Mouse (Mus musculus) lung, postnatal 0 days (tissue): ENCODE measurements around the gene Slc35e3. TPM values are rescaled to one million over a fixed set of nuclear protein-coding genes. Genes with fewer than 3 reads are reported as not detected.
"Not testable (repeated sequence)": the region's sequence is repeated elsewhere in the genome, so short reads cannot be mapped to it uniquely, and the experiment has no call there.

Source experiments
- ATAC-seq: fragments of 200-750 bp; cut with Nextera tagmentation; 2 replicates; pipeline ENCODE4 v1.8.0; 2017; ENCODE audit warnings: moderate library complexity
- DNase-seq: peaks from one replicate; pipeline ENCODE4 v3.0.0-alpha.2; 2016; ENCODE audit warnings: low spot score
- H3K27ac ChIP-seq: fragments of 300-500 bp; sonication (generic); 2 replicates; pipeline ENCODE4 v1.5.1; 2014; ENCODE audit warnings: antibody characterized with exemption, mild to moderate bottlenecking, low read length, mixed read lengths
- H3K27me3 ChIP-seq: fragments of 300-500 bp; sonication (generic); replicated peaks from 2 replicates; pipeline ENCODE4 v1.6.1; 2014; ENCODE audit warnings: low read length, mixed read lengths; ENCODE audit not compliant: insufficient read depth
- H3K36me3 ChIP-seq: fragments of 300-500 bp; sonication (generic); 2 replicates; pipeline ENCODE4 v1.6.1; 2014; ENCODE audit warnings: low read length, mixed read lengths; ENCODE audit not compliant: insufficient read depth
- H3K4me1 ChIP-seq: fragments of 300-500 bp; sonication (generic); 2 replicates; pipeline ENCODE4 v1.6.1; 2014; ENCODE audit warnings: antibody characterized with exemption, low read depth, low read length, mixed read lengths; ENCODE audit not compliant: insufficient read depth
- H3K4me2 ChIP-seq: fragments of 300-500 bp; sonication (generic); replicated peaks from 2 replicates; pipeline ENCODE4 v1.6.1; 2014; ENCODE audit warnings: low read depth, mild to moderate bottlenecking, low read length, moderate library complexity, mixed read lengths
- H3K4me3 ChIP-seq: fragments of 300-500 bp; sonication (generic); 2 replicates; pipeline ENCODE4 v1.5.1; 2014; ENCODE audit warnings: low read depth, low read length
- H3K9ac ChIP-seq: fragments of 300-500 bp; sonication (generic); replicated peaks from 2 replicates; pipeline ENCODE4 v1.6.1; 2014; ENCODE audit warnings: low read depth, mild to moderate bottlenecking
- H3K9me3 ChIP-seq: fragments of 300-500 bp; sonication (generic); 2 replicates; pipeline ENCODE4 v1.6.1; 2016; ENCODE audit warnings: low read length, mixed read lengths
- CTCF ChIP-seq: IDR thresholded peaks from 2 replicates; pipeline ENCODE4 v1.5.1; 2016; ENCODE audit warnings: antibody characterized with exemption, mild to moderate bottlenecking
- EP300 ChIP-seq: IDR thresholded peaks from 2 replicates; pipeline ENCODE4 v1.6.1; 2016; ENCODE audit warnings: antibody characterized with exemption, mild to moderate bottlenecking, control low read depth
- WGBS: fragments of 180-500 bp; shearing (Covaris S2); extraction: QIAGEN DNeasy Blood & Tissue Kit; methylation state at CpG from one replicate; pipeline ENCODE4 v1.1.7; 2014; 5-methylcytosine and 5-hydroxymethylcytosine counted together
- polyA plus RNA-seq: library from polyadenylated mRNA; unstranded; fragments of >200 nt; fragmentation: Nextera tagmentation; extraction: Ambion mirVana; gene quantifications from 2 replicates; pipeline ENCODE4 v1.2.1, GENCODE M21; 2015

The Slc35e3 gene
- polyA plus RNA-seq, 1 experiment from 2014 or later: 17.2 TPM

DNA sequence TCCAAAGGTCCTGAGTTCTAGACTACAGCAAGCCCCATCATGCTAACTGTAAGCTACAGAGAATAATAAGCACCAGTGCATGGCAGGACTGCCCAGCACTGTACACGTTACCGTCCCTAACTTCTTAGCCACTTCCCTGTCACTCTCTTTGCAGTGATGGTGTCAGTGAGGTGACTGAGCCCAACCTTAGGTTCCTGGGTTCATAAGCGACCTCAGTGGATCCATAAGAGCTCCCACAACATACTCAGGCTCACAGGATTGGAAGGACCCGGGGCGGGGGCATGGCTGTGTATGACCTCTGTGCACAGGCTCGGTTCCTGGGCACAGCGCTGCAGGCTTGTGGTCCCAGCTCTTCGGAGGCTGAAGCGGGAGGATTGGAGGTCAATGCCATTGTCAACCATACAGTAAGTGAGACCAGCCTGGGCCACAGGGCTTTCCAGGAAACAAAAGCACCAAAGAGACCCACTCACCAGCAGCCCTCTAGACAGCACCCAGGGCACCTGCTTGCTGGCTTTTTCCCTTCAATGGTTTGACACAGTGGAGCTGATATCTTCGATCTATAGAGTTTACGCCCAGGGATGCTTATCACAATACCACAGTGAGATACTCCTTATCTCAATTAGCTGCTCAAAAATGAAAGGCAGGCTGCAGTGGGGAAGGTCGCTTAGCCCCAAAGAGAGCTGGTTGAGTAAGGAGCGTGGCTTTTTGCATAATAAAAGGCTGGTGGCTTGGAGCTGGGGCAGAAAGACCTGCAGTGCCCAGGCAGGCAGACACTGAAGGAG, 7.8 kb downstream of the Slc35e3 start:
- DNase-seq: no peak
- Histone ChIP-seq H3K4me1 (no peaks in the 10 kb centered on the region), H3K27ac (no peak overlapping the region), H3K36me3 (0 out of 2 replicates have a peak, but pooled peaks cover 6% of the 10 kb centered on the region), H3K4me3 (no peak overlapping the region), H3K9me3 (no peaks in the 10 kb centered on the region), H3K9ac (no peak overlapping the region), H3K4me2 (no peak overlapping the region), H3K27me3 (no peaks in the 10 kb centered on the region)
- ATAC-seq: no peak
- 90% methylated on average over 13 of the region's 13 CpGs for WGBS
- no peak for TF ChIP-seq EP300
- no peak for TF ChIP-seq CTCF

DNA sequence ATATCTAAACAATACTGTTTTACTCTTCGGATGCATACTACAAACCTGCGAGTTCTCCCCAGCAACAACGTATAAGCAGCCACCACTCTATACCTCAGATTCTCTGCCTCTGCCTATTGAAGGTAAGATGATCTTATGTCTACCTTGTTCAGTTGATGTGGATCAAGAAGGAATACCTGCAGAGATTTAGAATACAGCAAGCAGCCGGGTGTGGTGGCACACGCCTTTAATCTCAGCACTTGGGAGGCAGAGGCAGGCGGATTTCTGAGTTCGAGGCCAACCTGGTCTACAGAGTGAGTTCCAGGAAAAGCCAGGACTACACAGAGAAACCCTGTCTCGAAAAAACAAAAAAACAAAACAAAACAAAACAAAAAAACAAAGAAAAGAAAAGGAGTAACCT, 8.7 kb downstream of the Slc35e3 start:
- not testable (repeated sequence) for H3K27me3 ChIP-seq, ATAC-seq, H3K9ac ChIP-seq, H3K27ac ChIP-seq, H3K36me3 ChIP-seq, H3K4me1 ChIP-seq, DNase-seq, H3K9me3 ChIP-seq, H3K4me2 ChIP-seq, H3K4me3 ChIP-seq
- 91% methylated on average over 8 of the region's 8 CpGs for WGBS

DNA sequence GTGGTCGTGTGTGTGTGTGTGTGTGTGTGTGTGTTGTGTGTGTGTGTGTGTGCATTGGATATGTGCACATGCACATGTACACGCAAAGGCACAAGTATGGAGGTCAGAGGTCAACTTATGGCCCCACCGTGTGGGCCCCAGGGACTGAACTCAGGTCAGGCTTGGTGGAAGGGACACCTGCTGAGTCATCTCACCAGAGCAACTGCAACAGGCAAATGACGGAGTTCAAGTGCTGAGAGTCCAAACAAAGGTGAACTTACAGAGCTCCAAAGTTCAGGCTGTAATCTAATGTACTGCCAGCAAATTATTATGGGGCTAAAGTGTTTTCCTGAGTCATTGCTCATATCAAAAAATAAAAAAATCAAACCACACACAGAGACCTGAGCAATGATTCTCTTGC, 9.1 kb downstream of the Slc35e3 start:
- ATAC-seq (no peak), DNase-seq (no peak)
- H3K4me1 ChIP-seq: no peaks in the 10 kb centered on the region
- no peak overlapping the region for H3K9ac ChIP-seq
- TF ChIP-seq CTCF: no peak
- TF ChIP-seq EP300: no peak
- H3K27me3 ChIP-seq: no peaks in the 10 kb centered on the region
- 0 out of 2 replicates have a peak, but pooled peaks cover 6% of the 10 kb centered on the region for H3K36me3 ChIP-seq
- WGBS: 80% methylated on average over 4 of the region's 4 CpGs
- H3K9me3 ChIP-seq: no peaks in the 10 kb centered on the region
- no peak overlapping the region for H3K4me2 ChIP-seq
- no peak overlapping the region for H3K4me3 ChIP-seq
- no peak overlapping the region for H3K27ac ChIP-seq

DNA sequence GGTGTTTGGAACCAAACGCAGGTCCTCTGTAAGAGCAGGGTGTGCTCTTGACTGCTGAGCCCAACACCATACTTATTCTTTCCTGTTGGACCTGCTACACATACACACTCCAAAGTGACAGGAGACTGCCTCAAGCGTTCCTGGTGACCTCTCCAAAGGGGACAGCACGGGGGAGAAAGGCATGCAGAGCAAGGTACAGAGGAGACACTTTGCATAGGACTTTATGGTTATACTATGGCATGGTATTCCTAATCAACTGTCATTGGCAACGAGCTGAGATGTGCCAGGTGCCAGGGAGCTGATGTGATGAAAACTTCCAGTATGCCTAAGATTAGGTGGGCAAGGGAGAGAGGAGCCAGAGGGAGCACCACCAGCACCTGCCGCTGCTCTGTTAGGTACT, 9.6 kb downstream of the Slc35e3 start:
- whole genome bisulfite sequencing: 89% methylated on average over 5 of the region's 5 CpGs

DNA sequence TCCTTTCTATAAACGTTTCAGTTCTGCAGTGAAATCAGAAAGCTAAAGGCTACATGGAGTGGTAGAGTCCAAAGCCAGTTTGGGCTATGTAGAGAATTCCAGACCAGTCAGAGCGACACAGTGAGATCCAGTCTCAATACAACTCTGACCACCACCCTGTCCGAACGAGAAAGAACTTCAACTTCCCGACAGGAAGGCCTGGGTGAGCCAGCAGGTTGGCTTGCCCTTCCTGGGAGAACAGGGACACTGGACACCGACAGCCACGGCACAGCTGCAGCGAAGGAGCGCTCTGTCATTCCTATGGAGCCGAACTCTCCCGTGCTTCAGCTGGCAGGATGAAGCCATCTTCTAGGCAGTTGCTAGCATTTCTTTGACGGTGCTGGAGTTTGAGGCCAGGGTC, 10.8 kb downstream of the Slc35e3 start:
- H3K36me3 ChIP-seq, H3K9ac ChIP-seq, ATAC-seq, H3K4me2 ChIP-seq, H3K27me3 ChIP-seq, H3K4me1 ChIP-seq, H3K4me3 ChIP-seq, DNase-seq, H3K9me3 ChIP-seq, H3K27ac ChIP-seq: not testable (repeated sequence)
- 84% methylated on average over 11 of the region's 12 CpGs for WGBS

More for the DNA sequence above, 9.6 kb downstream of the Slc35e3 start:
- no peaks in the 10 kb centered on the region for H3K9me3 ChIP-seq
- H3K27ac ChIP-seq: no peak overlapping the region
- H3K4me3 ChIP-seq: no peak overlapping the region
- TF ChIP-seq EP300: no peak
- no peak for TF ChIP-seq CTCF
- ATAC-seq (no peak), DNase-seq (no peak)
- no peaks in the 10 kb centered on the region for H3K27me3 ChIP-seq
- no peak overlapping the region for H3K9ac ChIP-seq
- no peaks in the 10 kb centered on the region for H3K4me1 ChIP-seq
- no peak overlapping the region for H3K4me2 ChIP-seq
- 0 out of 2 replicates have a peak, but pooled peaks cover 6% of the 10 kb centered on the region for H3K36me3 ChIP-seq

DNA sequence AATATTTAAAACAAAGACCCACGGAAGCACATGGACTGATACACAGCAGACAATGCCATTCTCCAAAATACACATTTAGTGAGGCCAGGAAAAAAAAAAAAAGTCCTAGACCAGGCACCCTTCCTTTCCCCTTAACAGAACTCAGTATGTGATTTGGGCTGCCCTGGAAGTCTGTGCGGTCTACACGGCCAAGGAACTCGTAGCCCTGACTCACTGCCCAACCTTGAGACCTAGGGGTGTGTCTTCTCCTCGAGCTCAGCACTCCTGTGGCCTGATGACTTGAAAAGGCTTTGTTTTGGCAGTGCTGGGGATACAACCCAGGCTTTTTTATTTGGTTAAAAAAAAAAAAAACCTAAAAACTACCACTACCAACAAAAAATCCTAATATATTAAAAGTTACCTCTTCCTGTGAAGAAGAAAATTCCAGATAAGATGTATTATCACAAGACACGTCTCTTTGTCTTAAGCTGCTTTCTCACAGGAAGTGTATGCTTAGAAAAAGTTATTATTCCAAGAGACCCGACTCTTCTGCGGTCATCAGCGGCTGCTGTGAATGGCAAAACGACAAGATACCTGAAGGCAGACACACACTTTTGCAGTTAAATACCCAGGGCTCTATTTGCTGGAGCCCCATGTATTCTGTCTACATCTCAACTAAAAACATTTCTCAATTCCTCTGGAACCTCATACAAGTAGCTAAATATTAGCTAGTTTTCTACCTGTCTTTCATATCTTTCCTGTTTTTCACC, 11.9 kb downstream of the Slc35e3 start:
- H3K36me3 ChIP-seq, H3K4me1 ChIP-seq, H3K27me3 ChIP-seq, H3K4me2 ChIP-seq, ATAC-seq, H3K9me3 ChIP-seq, DNase-seq, H3K27ac ChIP-seq, H3K9ac ChIP-seq, H3K4me3 ChIP-seq: not testable (repeated sequence)
- 52% methylated on average over 9 of the region's 10 CpGs for WGBS

DNA sequence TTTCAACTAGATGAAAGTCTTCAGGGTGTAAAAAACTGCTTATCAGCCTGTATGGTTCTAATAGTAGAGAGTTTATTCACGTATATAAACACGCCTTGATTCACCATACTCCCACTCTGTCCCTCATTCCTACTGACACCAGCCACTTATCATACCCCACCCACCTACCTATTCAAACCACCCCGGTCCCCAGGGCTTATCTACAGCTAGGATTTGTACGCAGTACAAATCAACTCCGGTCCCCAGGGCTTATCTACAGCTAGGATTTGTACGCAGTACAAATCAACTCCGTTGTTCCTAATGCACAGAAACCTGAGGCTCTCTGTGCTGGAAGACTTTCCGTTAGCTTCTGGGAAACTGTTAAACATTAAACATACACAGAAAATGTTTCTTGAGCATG, 12.5 kb downstream of the Slc35e3 start:
- not testable (repeated sequence) for ATAC-seq, DNase-seq
- 45% methylated on average over 7 of the region's 8 CpGs for WGBS

More for the DNA sequence above, 12.5 kb downstream of the Slc35e3 start:
- H3K4me3 ChIP-seq, H3K4me2 ChIP-seq, H3K4me1 ChIP-seq, H3K9ac ChIP-seq, H3K9me3 ChIP-seq, H3K27me3 ChIP-seq, H3K27ac ChIP-seq, H3K36me3 ChIP-seq: not testable (repeated sequence)
